Mouse (Mus musculus): Measurements from ENCODE around the gene Magi1. TPM values are rescaled to one million over a fixed set of nuclear protein-coding genes. Genes with fewer than 3 reads are reported as not detected.

Gene Magi1
- polyA plus RNA-seq, 1 experiment: 2.3 TPM

DNA sequence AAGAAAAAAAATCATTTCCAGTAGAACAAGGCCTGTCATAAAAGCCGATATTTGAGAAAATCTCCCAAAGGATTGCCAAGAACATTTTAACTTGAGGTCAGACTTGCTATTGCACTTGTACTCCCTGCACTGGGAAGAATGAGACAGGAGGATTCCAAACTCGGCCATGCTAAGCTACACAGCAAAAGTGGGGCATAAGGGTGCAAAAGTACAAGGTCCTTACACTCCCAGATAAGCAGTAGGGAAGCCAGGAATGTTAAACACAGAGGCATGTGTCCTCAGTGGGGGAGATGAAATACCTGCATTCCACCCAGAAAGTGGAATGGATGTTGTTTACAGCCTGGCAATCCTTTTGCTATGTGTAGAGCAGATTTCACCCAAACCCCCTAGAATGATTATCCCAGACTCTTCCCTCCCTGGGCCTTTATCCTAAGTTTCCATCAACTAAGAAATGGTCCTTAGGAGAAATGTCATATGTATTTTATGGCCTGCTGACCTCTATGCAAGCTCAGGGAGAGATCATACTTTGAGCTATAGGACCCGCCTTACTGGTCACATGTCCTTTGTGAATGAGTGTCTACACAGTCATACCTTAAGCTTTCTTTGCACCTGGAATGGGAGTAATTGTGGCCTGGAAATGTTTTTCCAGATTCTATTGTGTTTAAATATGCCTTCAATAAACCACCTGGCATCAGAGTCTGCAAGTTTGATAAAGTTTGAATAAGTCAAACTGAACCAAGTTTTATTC lies 128.7 kb downstream of the Magi1 start:
- Histone ChIP-seq H3K36me3 (replicated peaks; ENCODE audit: low read length) (no peaks in the 10 kb centered on the region), H3K9me3 (no peaks in the 10 kb centered on the region), H3K4me1 (no peaks in the 10 kb centered on the region), H3K4me3 (replicated peaks) (no peak overlapping the region), H3K27me3 (replicated peaks) (no peaks in the 10 kb centered on the region)
- TF ChIP-seq FLI1 (IDR thresholded peaks at IDR 0.05; ENCODE audit: low read length) (no peak), GATA1 (IDR thresholded peaks at IDR 0.05; ENCODE audit: borderline replicate concordance, low read length) (no peak)

DNA sequence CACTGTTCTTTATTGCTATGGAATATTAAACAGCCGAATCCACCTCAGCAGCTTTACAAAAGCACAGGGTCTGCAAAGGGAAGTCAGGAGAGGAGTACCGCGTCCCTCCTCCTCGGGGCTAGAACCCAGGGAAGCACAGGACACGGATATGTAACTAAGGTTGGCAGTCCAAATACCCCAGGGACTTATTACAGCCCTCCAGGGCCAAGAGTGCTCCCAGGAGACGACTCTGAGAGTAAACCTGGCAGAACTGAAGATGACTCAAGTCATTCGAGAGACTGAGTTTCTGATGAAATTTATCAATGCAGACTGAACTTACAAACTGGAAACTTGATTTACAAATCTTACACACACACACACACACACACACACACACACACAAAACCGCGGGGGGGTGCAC lies 130.8 kb downstream of the Magi1 start:
- no peaks in the 10 kb centered on the region for H3K27me3 ChIP-seq (replicated peaks)
- H3K9me3 ChIP-seq: no peaks in the 10 kb centered on the region
- TF ChIP-seq FLI1 (IDR thresholded peaks at IDR 0.05; ENCODE audit: low read length): no peak
- no peak for TF ChIP-seq GATA1 (IDR thresholded peaks at IDR 0.05; ENCODE audit: borderline replicate concordance, low read length)
- no peaks in the 10 kb centered on the region for H3K4me1 ChIP-seq
- no peaks in the 10 kb centered on the region for H3K36me3 ChIP-seq (replicated peaks; ENCODE audit: low read length)
- H3K4me3 ChIP-seq (replicated peaks): no peak overlapping the region

GRCm38 (mm10) chr6:94150876-94151275 lies 132.8 kb downstream of the Magi1 start:
- Histone ChIP-seq H3K4me3 (replicated peaks) (no peak overlapping the region), H3K36me3 (replicated peaks; ENCODE audit: low read length) (no peaks in the 10 kb centered on the region), H3K27me3 (replicated peaks) (no peaks in the 10 kb centered on the region), H3K9me3 (no peaks in the 10 kb centered on the region), H3K4me1 (no peaks in the 10 kb centered on the region)
- TF ChIP-seq FLI1 (IDR thresholded peaks at IDR 0.05; ENCODE audit: low read length): no peak
- no peak for TF ChIP-seq GATA1 (IDR thresholded peaks at IDR 0.05; ENCODE audit: borderline replicate concordance, low read length)

DNA sequence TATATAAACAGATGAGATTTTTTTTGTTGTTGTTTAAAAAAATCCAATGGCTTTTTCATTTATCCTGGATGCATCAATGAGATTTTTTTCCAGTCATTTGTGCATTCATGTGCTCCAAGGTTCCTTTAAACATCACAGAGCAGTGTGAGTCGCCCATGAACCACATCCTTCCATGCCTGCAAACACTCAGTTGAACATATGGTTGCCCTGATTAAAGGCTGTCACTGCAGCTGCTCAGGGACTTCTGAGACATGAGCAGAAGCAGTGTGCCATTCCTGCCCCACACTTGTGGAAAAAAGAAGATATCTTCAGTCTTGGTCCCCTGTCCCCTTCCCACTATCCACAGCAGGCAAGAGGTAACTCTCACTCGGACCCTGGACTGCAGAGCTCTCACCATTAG lies 133.9 kb downstream of the Magi1 start:
- TF ChIP-seq FLI1 (IDR thresholded peaks at IDR 0.05; ENCODE audit: low read length) (no peak), GATA1 (IDR thresholded peaks at IDR 0.05; ENCODE audit: borderline replicate concordance, low read length) (no peak)
- Histone ChIP-seq H3K4me3 (replicated peaks) (no peak overlapping the region), H3K9me3 (no peaks in the 10 kb centered on the region), H3K36me3 (replicated peaks; ENCODE audit: low read length) (no peaks in the 10 kb centered on the region), H3K4me1 (no peaks in the 10 kb centered on the region), H3K27me3 (replicated peaks) (no peaks in the 10 kb centered on the region)

GRCm38 (mm10) chr6:94146206-94146493 lies 137.6 kb downstream of the Magi1 start:
- no peaks in the 10 kb centered on the region for H3K27me3 ChIP-seq (replicated peaks)
- H3K4me1 ChIP-seq: no peaks in the 10 kb centered on the region
- no peak overlapping the region for H3K4me3 ChIP-seq (replicated peaks)
- H3K36me3 ChIP-seq (replicated peaks; ENCODE audit: low read length): no peaks in the 10 kb centered on the region
- H3K9me3 ChIP-seq: 0 out of 2 replicates have a peak, but pooled peaks cover 4% of the 10 kb centered on the region
- no peak for TF ChIP-seq FLI1 (IDR thresholded peaks at IDR 0.05; ENCODE audit: low read length)
- no peak for TF ChIP-seq GATA1 (IDR thresholded peaks at IDR 0.05; ENCODE audit: borderline replicate concordance, low read length)

DNA sequence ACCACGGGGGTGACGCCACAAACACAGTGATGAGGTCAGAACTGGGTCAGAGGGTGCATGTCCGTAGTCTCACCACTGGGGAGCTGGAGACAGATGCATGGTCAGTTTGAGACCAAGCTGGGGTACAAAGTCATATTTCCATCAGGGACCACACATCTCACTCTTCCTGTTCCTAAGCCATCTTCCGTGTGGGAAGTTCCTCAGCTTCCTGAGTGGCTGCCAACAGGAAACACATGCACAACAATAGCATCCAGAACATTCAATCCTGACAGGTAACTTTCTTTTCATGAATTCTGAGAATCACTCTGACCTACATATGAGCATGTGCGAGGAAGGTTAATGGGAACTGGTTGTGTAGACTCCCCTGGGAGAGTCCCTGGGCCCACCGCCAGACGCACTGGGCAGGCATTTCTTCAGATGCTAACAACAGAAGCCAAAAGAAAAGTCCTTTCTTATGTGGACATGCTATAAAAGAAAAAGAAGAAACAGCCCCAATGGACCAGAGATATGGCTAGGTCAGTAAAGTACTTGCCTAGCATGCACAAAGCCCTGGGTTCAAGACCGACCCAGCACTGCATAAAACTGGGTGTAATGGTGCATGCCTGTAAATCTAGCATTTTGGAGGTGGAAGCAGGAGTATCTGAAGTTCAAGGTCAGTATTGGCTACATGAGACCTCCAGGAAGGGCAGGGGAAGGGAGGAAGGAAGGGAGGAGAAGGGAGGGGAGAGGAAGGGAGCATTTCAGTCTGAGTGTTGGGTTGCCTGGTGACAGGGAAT lies 138.1 kb downstream of the Magi1 start:
- Histone ChIP-seq H3K9me3 (0 out of 2 replicates have a peak, but pooled peaks cover 4% of the 10 kb centered on the region), H3K4me1 (no peaks in the 10 kb centered on the region), H3K36me3 (replicated peaks; ENCODE audit: low read length) (no peaks in the 10 kb centered on the region), H3K4me3 (replicated peaks) (no peak overlapping the region), H3K27me3 (replicated peaks) (no peaks in the 10 kb centered on the region)
- no peak for TF ChIP-seq FLI1 (IDR thresholded peaks at IDR 0.05; ENCODE audit: low read length)
- no peak for TF ChIP-seq GATA1 (IDR thresholded peaks at IDR 0.05; ENCODE audit: borderline replicate concordance, low read length)

GRCm38 (mm10) chr6:94142493-94142892 lies 141.2 kb downstream of the Magi1 start:
- H3K9me3 ChIP-seq: peaks cover 9% of the 10 kb centered on the region; the same call in 1 of the 2 replicates
- no peaks in the 10 kb centered on the region for H3K36me3 ChIP-seq (replicated peaks; ENCODE audit: low read length)
- TF ChIP-seq FLI1 (IDR thresholded peaks at IDR 0.05; ENCODE audit: low read length): no peak
- no peak for TF ChIP-seq GATA1 (IDR thresholded peaks at IDR 0.05; ENCODE audit: borderline replicate concordance, low read length)
- no peak overlapping the region for H3K4me3 ChIP-seq (replicated peaks)
- H3K27me3 ChIP-seq (replicated peaks): no peaks in the 10 kb centered on the region
- no peaks in the 10 kb centered on the region for H3K4me1 ChIP-seq

GRCm38 (mm10) chr6:94141496-94141895 lies 142.2 kb downstream of the Magi1 start:
- TF ChIP-seq GATA1 (IDR thresholded peaks at IDR 0.05; ENCODE audit: borderline replicate concordance, low read length): no peak
- no peak for TF ChIP-seq FLI1 (IDR thresholded peaks at IDR 0.05; ENCODE audit: low read length)
- no peak overlapping the region for H3K4me3 ChIP-seq (replicated peaks)
- H3K4me1 ChIP-seq: no peaks in the 10 kb centered on the region
- peaks cover 9% of the 10 kb centered on the region; the same call in 1 of the 2 replicates for H3K9me3 ChIP-seq
- H3K27me3 ChIP-seq (replicated peaks): no peaks in the 10 kb centered on the region
- no peaks in the 10 kb centered on the region for H3K36me3 ChIP-seq (replicated peaks; ENCODE audit: low read length)

DNA sequence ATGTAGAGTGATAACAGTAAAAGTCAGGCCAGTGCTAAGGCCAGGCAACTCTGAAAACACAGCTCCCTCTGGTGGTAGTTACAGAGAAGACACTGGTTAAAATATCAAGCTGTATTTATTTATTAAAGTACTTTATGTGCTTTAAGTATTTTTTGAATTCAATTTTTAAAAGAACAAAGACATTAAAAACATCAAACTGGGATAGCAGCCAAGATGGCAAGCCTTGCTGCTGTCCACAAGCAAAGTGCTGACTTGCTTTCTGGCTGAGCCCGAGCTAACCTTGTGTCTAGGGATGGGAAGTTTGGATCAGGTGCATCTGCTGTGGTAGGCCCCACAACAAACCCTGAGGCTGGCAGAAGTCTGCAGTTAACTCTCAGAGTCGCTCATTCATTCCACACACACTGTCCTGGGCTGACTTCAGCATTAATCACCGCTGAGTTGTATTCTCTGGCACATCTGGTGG lies 143.7 kb downstream of the Magi1 start:
- H3K36me3 ChIP-seq (replicated peaks; ENCODE audit: low read length): no peaks in the 10 kb centered on the region
- H3K27me3 ChIP-seq (replicated peaks): no peaks in the 10 kb centered on the region
- no peak overlapping the region for H3K4me3 ChIP-seq (replicated peaks)
- TF ChIP-seq FLI1 (IDR thresholded peaks at IDR 0.05; ENCODE audit: low read length): no peak
- no peak for TF ChIP-seq GATA1 (IDR thresholded peaks at IDR 0.05; ENCODE audit: borderline replicate concordance, low read length)
- H3K4me1 ChIP-seq: no peaks in the 10 kb centered on the region
- H3K9me3 ChIP-seq: peaks cover 9% of the 10 kb centered on the region; the same call in 1 of the 2 replicates

- Histone ChIP-seq H3K9me3 (peaks cover 5% of the 10 kb centered on the region; the same call in 1 of the 2 replicates), H3K27me3 (replicated peaks) (no peaks in the 10 kb centered on the region), H3K4me3 (replicated peaks) (no peak overlapping the region), H3K36me3 (replicated peaks; ENCODE audit: low read length) (no peaks in the 10 kb centered on the region), H3K4me1 (no peaks in the 10 kb centered on the region)
- no peak for TF ChIP-seq FLI1 (IDR thresholded peaks at IDR 0.05; ENCODE audit: low read length)
- TF ChIP-seq GATA1 (IDR thresholded peaks at IDR 0.05; ENCODE audit: borderline replicate concordance, low read length): no peak
Measured at GRCm38 (mm10) chr6:94136693-94137092, 147.0 kb downstream of the Magi1 start.

Measured in megakaryocyte, embryonic 14.5 days (primary cell).